Mouse (Mus musculus) liver, embryonic 15.5 days (tissue): ENCODE results near the gene Clint1. TPM values are rescaled to one million over a fixed set of nuclear protein-coding genes. Genes with fewer than 3 reads are reported as not detected.
A peak's percentile ranks its signal among the peaks of the same experiment; 100 is the strongest.
"Not testable (repeated sequence)": the region's sequence is repeated elsewhere in the genome, so short reads cannot be mapped to it uniquely, and the experiment has no call there.

Experiments used
- ATAC-seq: fragments of 200-750 bp; cut with Nextera tagmentation; 2 replicates; pipeline ENCODE4 v1.8.0; 2017; ENCODE audit warnings: moderate number of reproducible peaks, mild to moderate bottlenecking, moderate library complexity; ENCODE audit not compliant: insufficient read depth
- H3K27ac ChIP-seq: fragments of 300-500 bp; sonication (generic); replicated peaks from 2 replicates; pipeline ENCODE4 v1.5.1; 2015; ENCODE audit warnings: mild to moderate bottlenecking, inconsistent platforms
- H3K27me3 ChIP-seq: fragments of 300-500 bp; sonication (generic); 2 replicates; pipeline ENCODE4 v1.6.1; 2015; ENCODE audit warnings: mild to moderate bottlenecking, inconsistent platforms
- H3K36me3 ChIP-seq: fragments of 300-500 bp; sonication (generic); replicated peaks from 2 replicates; pipeline ENCODE4 v1.6.1; 2015; ENCODE audit warnings: moderate library complexity, mild to moderate bottlenecking, inconsistent platforms
- H3K4me1 ChIP-seq: fragments of 300-500 bp; sonication (generic); replicated peaks from 2 replicates; pipeline ENCODE4 v1.6.1; 2015; ENCODE audit warnings: inconsistent platforms
- H3K4me2 ChIP-seq: fragments of 300-500 bp; sonication (generic); 2 replicates; pipeline ENCODE4 v1.6.1; 2015; ENCODE audit warnings: moderate library complexity, mild to moderate bottlenecking, inconsistent platforms
- H3K4me3 ChIP-seq: fragments of 300-500 bp; sonication (generic); replicated peaks from 2 replicates; pipeline ENCODE4 v1.5.1; 2015; ENCODE audit warnings: mild to moderate bottlenecking, inconsistent platforms
- H3K9ac ChIP-seq: fragments of 300-500 bp; sonication (generic); 2 replicates; pipeline ENCODE4 v1.6.1; 2015; ENCODE audit warnings: moderate library complexity, mild to moderate bottlenecking, inconsistent platforms
- H3K9me3 ChIP-seq: fragments of 300-500 bp; sonication (generic); replicated peaks from 2 replicates; pipeline ENCODE4 v1.6.1; 2016; ENCODE audit warnings: inconsistent platforms
- WGBS: fragments of 180-500 bp; shearing (Covaris S2); methylation state at CpG from one replicate; pipeline ENCODE4 v1.1.7; 2015; ENCODE audit warnings: mixed read lengths; ENCODE audit not compliant: insufficient replicate concordance; 5-methylcytosine and 5-hydroxymethylcytosine counted together
- polyA plus RNA-seq: library from polyadenylated mRNA; unstranded; fragments of >200 nt; fragmentation: Nextera tagmentation; extraction: Ambion mirVana; gene quantifications from 2 replicates; pipeline ENCODE4 v1.2.1, GENCODE M21; 2015

The Clint1 gene
- polyA plus RNA-seq, 1 experiment from 2014 or later = 53.8 TPM

DNA sequence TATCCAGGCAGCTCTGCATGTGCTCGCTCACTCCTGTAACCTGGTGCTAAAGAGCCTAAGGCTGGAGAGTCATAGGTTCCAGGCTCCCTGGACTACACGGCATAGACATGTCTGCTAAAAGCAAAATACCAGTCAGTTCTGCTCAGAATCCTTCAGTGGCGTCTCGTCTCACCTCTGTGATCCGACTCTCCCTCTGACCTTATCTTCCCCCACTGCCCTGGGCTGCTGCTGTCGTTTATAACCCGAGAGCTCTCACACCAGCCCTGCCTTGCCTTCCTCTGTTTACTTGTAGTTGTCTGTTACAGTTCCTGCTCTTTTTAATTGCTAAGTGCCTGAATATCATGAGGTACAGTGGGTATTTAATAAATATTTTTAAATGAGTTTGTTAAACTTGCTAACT is 9.5 kb downstream of the Clint1 start:
- Histone ChIP-seq H3K36me3 (peaks cover 48% of the 10 kb centered on the region), H3K27me3 (no peaks in the 10 kb centered on the region), H3K4me1 (peaks cover 77% of the 10 kb centered on the region), H3K4me3 (no peak overlapping the region), H3K27ac (no peak overlapping the region), H3K9ac (no peak overlapping the region), H3K9me3 (no peaks in the 10 kb centered on the region), H3K4me2 (no peak overlapping the region)
- no peak for ATAC-seq
- 38% methylated on average over 7 of the region's 7 CpGs for WGBS

DNA sequence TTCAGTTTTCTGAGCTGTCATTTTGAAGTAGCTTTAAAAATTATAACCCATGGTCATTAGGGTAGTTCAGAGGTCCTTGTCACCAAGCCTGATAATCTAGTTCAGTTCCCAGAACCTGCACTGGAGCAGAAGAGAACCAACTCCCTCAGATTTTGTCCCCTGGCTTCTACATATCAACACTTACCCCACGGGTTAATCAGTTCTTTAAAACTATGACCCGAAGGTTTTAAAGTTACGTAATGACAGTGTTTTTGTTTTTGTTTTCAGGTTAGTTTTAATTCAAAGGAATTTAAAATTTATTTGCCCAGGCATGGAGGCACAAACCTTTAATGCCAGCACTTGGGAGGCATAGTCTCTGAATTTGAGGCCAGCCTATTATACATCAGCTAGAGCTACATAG is 12.6 kb downstream of the Clint1 start:
- no peak overlapping the region for H3K9ac ChIP-seq
- H3K36me3 ChIP-seq = peaks cover 37% of the 10 kb centered on the region
- no peak for ATAC-seq
- no peak overlapping the region for H3K27ac ChIP-seq
- H3K9me3 ChIP-seq = no peaks in the 10 kb centered on the region
- no peak overlapping the region for H3K4me2 ChIP-seq
- H3K27me3 ChIP-seq = no peaks in the 10 kb centered on the region
- peaks cover 75% of the 10 kb centered on the region for H3K4me1 ChIP-seq
- no peak overlapping the region for H3K4me3 ChIP-seq
- 67% methylated on average over 3 of the region's 3 CpGs for WGBS

DNA sequence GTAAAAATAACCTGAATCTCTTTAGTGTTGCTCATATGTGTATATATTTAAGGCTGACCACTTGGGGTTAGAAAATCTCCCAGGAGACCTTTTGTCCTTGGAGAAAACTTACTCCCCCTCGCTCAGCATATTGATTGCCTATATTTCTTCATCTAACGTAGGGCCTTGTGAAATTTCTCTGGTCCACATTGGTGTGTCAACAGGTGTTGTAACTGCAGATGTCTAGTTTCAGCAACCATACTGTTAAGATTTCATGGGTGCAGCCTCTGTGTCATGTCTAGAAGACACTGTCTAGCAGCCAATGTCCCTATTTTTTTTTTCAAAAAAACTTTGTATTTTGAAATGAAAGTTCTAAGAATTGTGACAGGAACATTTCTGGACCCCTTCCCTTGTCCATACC is 14.0 kb downstream of the Clint1 start:
- ATAC-seq = no peak
- peaks cover 77% of the 10 kb centered on the region for H3K4me1 ChIP-seq
- no peaks in the 10 kb centered on the region for H3K27me3 ChIP-seq
- H3K27ac ChIP-seq = no peak overlapping the region
- H3K4me3 ChIP-seq = no peak overlapping the region
- H3K9me3 ChIP-seq = no peaks in the 10 kb centered on the region
- no peak overlapping the region for H3K9ac ChIP-seq
- 71% methylated on average over 2 of the region's 2 CpGs for WGBS
- H3K36me3 ChIP-seq = peaks cover 29% of the 10 kb centered on the region
- no peak overlapping the region for H3K4me2 ChIP-seq

DNA sequence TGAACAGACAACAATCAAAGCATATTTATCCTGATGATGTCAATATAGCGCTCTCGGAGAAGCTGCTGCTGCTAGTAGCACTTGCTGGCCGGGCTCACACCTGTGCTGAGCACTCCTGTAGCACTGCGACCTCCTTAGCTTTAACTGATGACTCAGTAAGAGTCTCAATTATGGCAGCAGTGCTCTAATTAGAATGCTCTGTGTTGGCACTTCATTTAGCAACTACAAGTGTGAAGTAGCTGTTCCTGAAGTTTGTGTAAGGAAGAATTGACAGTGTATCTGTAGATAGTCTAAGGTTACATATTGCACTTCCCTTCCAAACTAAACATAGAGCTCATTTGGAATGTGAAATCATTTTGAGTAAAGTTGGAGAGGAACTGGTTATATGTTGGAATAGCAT is 14.7 kb downstream of the Clint1 start:
- Histone ChIP-seq H3K27me3 (no peaks in the 10 kb centered on the region), H3K9ac (no peak overlapping the region), H3K4me1 (peaks cover 77% of the 10 kb centered on the region), H3K36me3 (peaks cover 24% of the 10 kb centered on the region), H3K27ac (no peak overlapping the region), H3K9me3 (no peaks in the 10 kb centered on the region), H3K4me3 (no peak overlapping the region), H3K4me2 (no peak overlapping the region)
- 86% methylated on average over 4 of the region's 4 CpGs for WGBS
- no peak for ATAC-seq

DNA sequence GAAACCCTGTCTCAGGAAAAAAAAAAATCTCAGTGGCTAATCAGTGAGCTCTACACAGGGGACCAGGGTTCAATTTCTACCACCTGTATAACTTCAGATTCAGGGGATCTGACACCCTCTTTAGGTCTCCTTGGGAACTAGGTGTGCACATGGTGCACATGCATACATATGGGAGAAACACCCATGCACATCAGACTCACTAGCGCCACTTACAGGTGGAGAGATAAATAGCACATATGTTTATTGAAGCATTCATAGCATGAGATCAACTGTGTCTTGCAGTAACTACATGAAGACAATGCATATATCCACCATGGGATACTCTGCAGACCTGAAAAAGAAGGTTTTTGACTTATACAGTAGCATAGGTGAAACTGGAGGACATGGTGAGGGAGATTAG is 21.8 kb downstream of the Clint1 start:
- Histone ChIP-seq H3K4me1 (peaks cover 52% of the 10 kb centered on the region), H3K4me3 (no peak overlapping the region), H3K9ac (no peak overlapping the region), H3K9me3 (no peaks in the 10 kb centered on the region), H3K36me3 (peaks cover 43% of the 10 kb centered on the region), H3K27ac (no peak overlapping the region), H3K27me3 (no peaks in the 10 kb centered on the region), H3K4me2 (no peak overlapping the region)
- 63% methylated on average over 1 of the region's 1 CpGs for WGBS
- ATAC-seq = no peak

- Histone ChIP-seq H3K4me1 (peaks cover 49% of the 10 kb centered on the region), H3K36me3 (peaks cover 46% of the 10 kb centered on the region), H3K27ac (no peak overlapping the region), H3K4me2 (no peak overlapping the region), H3K9me3 (no peaks in the 10 kb centered on the region), H3K27me3 (no peaks in the 10 kb centered on the region), H3K4me3 (no peak overlapping the region), H3K9ac (no peak overlapping the region)
- 91% methylated on average over 6 of the region's 6 CpGs for WGBS
- no peak for ATAC-seq
These were observed 22.4 kb downstream of the Clint1 start for GRCm38 (mm10) chr11:45874251-45874650.

GRCm38 (mm10) chr11:45875351-45875935 is 23.6 kb downstream of the Clint1 start:
- Histone ChIP-seq H3K36me3 (peaks cover 48% of the 10 kb centered on the region), H3K27ac (no peak overlapping the region), H3K4me1 (peaks cover 49% of the 10 kb centered on the region), H3K4me2 (no peak overlapping the region), H3K27me3 (no peaks in the 10 kb centered on the region), H3K4me3 (no peak overlapping the region), H3K9ac (no peak overlapping the region), H3K9me3 (no peaks in the 10 kb centered on the region)
- 84% methylated on average over 7 of the region's 7 CpGs for WGBS
- no peak for ATAC-seq

- WGBS = 76% methylated on average over 2 of the region's 2 CpGs
These were observed 24.2 kb downstream of the Clint1 start for GRCm38 (mm10) chr11:45876036-45876435.

DNA sequence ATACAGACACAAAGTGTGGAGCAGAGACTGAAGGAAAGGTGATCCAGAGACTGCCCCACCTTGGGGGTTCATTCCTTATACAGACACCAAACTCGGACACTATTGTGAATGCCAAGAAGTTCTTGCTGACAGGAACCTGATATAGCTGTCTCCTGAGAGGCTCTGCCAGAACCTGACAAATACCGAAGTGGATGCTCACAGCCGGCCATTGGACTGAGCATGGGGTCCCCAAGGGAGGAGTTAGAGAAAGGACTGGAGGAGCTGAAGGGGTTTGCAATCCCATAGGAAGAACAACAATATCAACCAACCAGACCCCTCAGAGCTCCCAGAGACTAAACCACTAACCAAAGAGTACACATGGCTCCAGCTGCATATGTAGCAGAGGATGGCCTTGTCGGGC is 27.5 kb downstream of the Clint1 start:
- H3K9me3 ChIP-seq, H3K9ac ChIP-seq, H3K4me2 ChIP-seq, H3K27ac ChIP-seq, ATAC-seq, H3K4me3 ChIP-seq, H3K27me3 ChIP-seq: not testable (repeated sequence)
- 65% methylated on average over 4 of the region's 4 CpGs for WGBS
- H3K4me1 ChIP-seq = peaks cover 36% of the 10 kb centered on the region
- peaks cover 45% of the 10 kb centered on the region for H3K36me3 ChIP-seq

More at GRCm38 (mm10) chr11:45876036-45876435, 24.2 kb downstream of the Clint1 start:
- ATAC-seq = no peak
- no peak overlapping the region for H3K4me3 ChIP-seq
- no peak overlapping the region for H3K4me2 ChIP-seq
- H3K27ac ChIP-seq = 0 out of 2 replicates have a peak overlapping the region, but pooled peaks have one; percentile 8
- H3K9ac ChIP-seq = no peak overlapping the region
- H3K36me3 ChIP-seq = peaks cover 48% of the 10 kb centered on the region
- H3K9me3 ChIP-seq = no peaks in the 10 kb centered on the region
- H3K27me3 ChIP-seq = no peaks in the 10 kb centered on the region
- peaks cover 50% of the 10 kb centered on the region for H3K4me1 ChIP-seq

- WGBS = 70% methylated on average over 6 of the region's 6 CpGs
- ATAC-seq = no peak
- H3K4me3 ChIP-seq = no peak overlapping the region
- no peaks in the 10 kb centered on the region for H3K27me3 ChIP-seq
- no peaks in the 10 kb centered on the region for H3K9me3 ChIP-seq
- peaks cover 48% of the 10 kb centered on the region for H3K36me3 ChIP-seq
- no peak overlapping the region for H3K4me2 ChIP-seq
- peaks cover 45% of the 10 kb centered on the region for H3K4me1 ChIP-seq
- H3K27ac ChIP-seq = peak overlapping the region; percentile 26; the same call in 1 of the 2 replicates
- no peak overlapping the region for H3K9ac ChIP-seq
These were observed 29.3 kb downstream of the Clint1 start for GRCm38 (mm10) chr11:45881026-45881682.

GRCm38 (mm10) chr11:45881683-45882068 is 29.8 kb downstream of the Clint1 start:
- peaks cover 45% of the 10 kb centered on the region for H3K4me1 ChIP-seq
- no peaks in the 10 kb centered on the region for H3K9me3 ChIP-seq
- ATAC-seq = no peak
- no peak overlapping the region for H3K9ac ChIP-seq
- H3K36me3 ChIP-seq = peaks cover 48% of the 10 kb centered on the region
- 71% methylated on average over 5 of the region's 5 CpGs for WGBS
- no peaks in the 10 kb centered on the region for H3K27me3 ChIP-seq
- no peak overlapping the region for H3K4me2 ChIP-seq
- no peak overlapping the region; the same call in 1 of the 2 replicates for H3K27ac ChIP-seq
- no peak overlapping the region for H3K4me3 ChIP-seq
